Mouse (Mus musculus) embryonic facial prominence, embryonic 15.5 days (tissue): ENCODE data around the gene Rbm28. TPM values are rescaled to one million over a fixed set of nuclear protein-coding genes. Genes with fewer than 3 reads are reported as not detected.
A peak's percentile ranks its signal among the peaks of the same experiment; 100 is the strongest.

Source experiments
- ATAC-seq: fragments of 200-750 bp; cut with Nextera tagmentation; 2 replicates; pipeline ENCODE4 v1.8.0; 2017; ENCODE audit warnings: low read depth, moderate TSS enrichment; ENCODE audit not compliant: insufficient number of reproducible peaks, low FRiP score, low TSS enrichment
- H3K27ac ChIP-seq: fragments of 300-500 bp; sonication (generic); replicated peaks from 2 replicates; pipeline ENCODE4 v1.5.1; 2015; ENCODE audit warnings: mild to moderate bottlenecking, inconsistent platforms
- H3K27me3 ChIP-seq: fragments of 300-500 bp; sonication (generic); 2 replicates; pipeline ENCODE4 v1.6.1; 2015; ENCODE audit warnings: inconsistent platforms
- H3K36me3 ChIP-seq: fragments of 300-500 bp; sonication (generic); 2 replicates; pipeline ENCODE4 v1.6.1; 2015; ENCODE audit warnings: mild to moderate bottlenecking, inconsistent platforms
- H3K4me1 ChIP-seq: fragments of 300-500 bp; sonication (generic); 2 replicates; pipeline ENCODE4 v1.6.1; 2015; ENCODE audit warnings: inconsistent platforms
- H3K4me2 ChIP-seq: fragments of 300-500 bp; sonication (generic); replicated peaks from 2 replicates; pipeline ENCODE4 v1.6.1; 2015; ENCODE audit warnings: mild to moderate bottlenecking, inconsistent platforms
- H3K4me3 ChIP-seq: fragments of 300-500 bp; sonication (generic); replicated peaks from 2 replicates; pipeline ENCODE4 v1.5.1; 2015; ENCODE audit warnings: mild to moderate bottlenecking, inconsistent platforms
- H3K9ac ChIP-seq: fragments of 300-500 bp; sonication (generic); 2 replicates; pipeline ENCODE4 v1.6.1; 2015; ENCODE audit warnings: inconsistent platforms
- H3K9me3 ChIP-seq: fragments of 300-500 bp; sonication (generic); replicated peaks from 2 replicates; pipeline ENCODE4 v1.6.1; 2016; ENCODE audit warnings: inconsistent platforms
- WGBS: fragments of 180-500 bp; shearing (Covaris S2); methylation state at CpG from one replicate; pipeline ENCODE4 v1.1.7; 2015; 5-methylcytosine and 5-hydroxymethylcytosine counted together
- polyA plus RNA-seq: library from polyadenylated mRNA; unstranded; fragments of >200 nt; fragmentation: Nextera tagmentation; extraction: Ambion mirVana; gene quantifications from 2 replicates; pipeline ENCODE4 v1.2.1, GENCODE M21; 2015

Gene Rbm28
- polyA plus RNA-seq, 1 experiment from 2014 or later: 33.1 TPM

DNA sequence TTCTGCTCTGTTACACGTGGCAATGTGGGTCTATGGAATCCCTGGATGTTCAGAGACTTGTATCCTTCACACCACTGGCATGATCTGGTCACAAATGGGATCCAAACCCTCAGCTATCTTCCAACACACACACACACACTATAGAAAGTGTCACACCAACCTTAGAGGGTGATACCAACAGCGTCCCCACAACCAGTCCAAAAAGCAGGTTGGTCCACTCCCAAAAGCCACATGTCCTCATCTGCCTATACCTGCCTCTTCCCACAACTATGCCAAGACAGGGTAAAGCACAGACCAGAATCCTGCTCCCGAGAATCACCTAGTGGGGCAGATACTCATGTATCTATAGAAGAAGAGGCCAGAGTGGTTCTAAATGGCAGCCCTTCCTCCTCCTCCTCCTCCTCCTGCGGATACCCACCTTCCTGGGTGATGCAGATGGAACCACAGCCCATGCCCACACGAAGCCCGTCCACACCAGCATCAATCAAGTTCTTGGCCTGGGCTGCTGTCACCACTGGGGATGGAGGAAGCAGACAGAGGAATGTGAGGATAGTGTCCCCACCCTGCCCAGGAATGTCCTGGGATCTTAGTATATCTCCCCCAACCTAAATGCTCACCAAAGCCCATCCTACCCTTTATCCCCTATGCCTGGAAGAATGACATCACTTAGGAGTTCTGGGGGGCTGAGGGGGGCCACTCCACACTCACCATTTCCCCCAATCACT lies 39.2 kb upstream of the Rbm28 start:
- 84% methylated on average over 6 of the region's 6 CpGs for WGBS
- H3K4me2 ChIP-seq: no peak overlapping the region
- H3K4me1 ChIP-seq: peaks cover 6% of the 10 kb centered on the region
- H3K4me3 ChIP-seq: no peak overlapping the region
- peaks cover 53% of the 10 kb centered on the region for H3K36me3 ChIP-seq
- no peak for ATAC-seq
- H3K27me3 ChIP-seq: 0 out of 2 replicates have a peak, but pooled peaks cover 7% of the 10 kb centered on the region
- no peak overlapping the region for H3K9ac ChIP-seq
- no peaks in the 10 kb centered on the region for H3K9me3 ChIP-seq
- H3K27ac ChIP-seq: no peak overlapping the region

DNA sequence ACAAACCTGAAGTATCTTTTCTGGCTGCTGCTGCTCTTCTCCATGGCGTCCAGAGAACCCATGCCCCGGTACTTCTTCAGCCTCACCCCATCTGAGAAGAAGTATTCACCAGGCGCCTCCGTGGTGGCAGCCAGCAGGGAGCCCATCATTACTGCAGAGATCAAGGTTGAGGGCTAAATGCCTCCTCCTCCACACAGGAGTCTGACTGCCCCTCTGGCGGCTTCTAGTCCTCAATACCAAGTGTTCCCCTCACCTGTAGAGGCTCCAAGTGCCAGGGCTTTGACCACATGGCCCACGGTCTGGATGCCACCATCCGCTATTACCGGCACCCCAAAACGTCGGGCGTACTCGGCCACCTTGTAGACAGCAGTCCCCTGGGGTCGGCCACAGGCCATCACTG lies 38.3 kb upstream of the Rbm28 start:
- Histone ChIP-seq H3K9me3 (no peaks in the 10 kb centered on the region), H3K4me2 (no peak overlapping the region), H3K27me3 (0 out of 2 replicates have a peak, but pooled peaks cover 7% of the 10 kb centered on the region), H3K4me3 (no peak overlapping the region), H3K27ac (no peak overlapping the region), H3K4me1 (peaks cover 13% of the 10 kb centered on the region), H3K9ac (no peak overlapping the region), H3K36me3 (peaks cover 53% of the 10 kb centered on the region)
- no peak for ATAC-seq
- 89% methylated on average over 13 of the region's 13 CpGs for WGBS

DNA sequence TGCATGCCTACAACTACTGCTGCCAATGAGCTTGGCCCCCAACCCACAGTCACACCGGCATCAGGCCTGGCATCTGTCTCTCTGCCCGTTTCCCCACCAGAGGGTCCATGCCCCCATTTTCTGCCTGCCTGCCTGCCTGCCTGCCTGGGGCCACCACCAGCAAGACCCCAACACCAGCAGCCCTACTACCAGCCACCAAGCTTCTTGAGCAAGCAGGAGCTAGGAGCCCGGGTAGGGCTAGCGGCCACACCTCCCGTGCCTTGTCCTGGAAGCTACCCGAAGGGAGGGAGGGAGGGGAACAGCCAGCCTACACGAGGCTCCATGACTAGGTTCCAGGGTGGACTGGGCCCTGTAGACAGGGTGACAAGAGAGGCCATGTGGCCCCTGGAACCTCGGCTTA lies 37.2 kb upstream of the Rbm28 start:
- H3K27me3 ChIP-seq: 0 out of 2 replicates have a peak, but pooled peaks cover 11% of the 10 kb centered on the region
- no peaks in the 10 kb centered on the region for H3K9me3 ChIP-seq
- no peak overlapping the region for H3K4me2 ChIP-seq
- no peak overlapping the region for H3K27ac ChIP-seq
- 76% methylated on average over 7 of the region's 8 CpGs for WGBS
- no peak overlapping the region for H3K4me3 ChIP-seq
- no peak overlapping the region for H3K9ac ChIP-seq
- H3K4me1 ChIP-seq: peaks cover 13% of the 10 kb centered on the region
- peaks cover 52% of the 10 kb centered on the region for H3K36me3 ChIP-seq
- ATAC-seq: no peak

DNA sequence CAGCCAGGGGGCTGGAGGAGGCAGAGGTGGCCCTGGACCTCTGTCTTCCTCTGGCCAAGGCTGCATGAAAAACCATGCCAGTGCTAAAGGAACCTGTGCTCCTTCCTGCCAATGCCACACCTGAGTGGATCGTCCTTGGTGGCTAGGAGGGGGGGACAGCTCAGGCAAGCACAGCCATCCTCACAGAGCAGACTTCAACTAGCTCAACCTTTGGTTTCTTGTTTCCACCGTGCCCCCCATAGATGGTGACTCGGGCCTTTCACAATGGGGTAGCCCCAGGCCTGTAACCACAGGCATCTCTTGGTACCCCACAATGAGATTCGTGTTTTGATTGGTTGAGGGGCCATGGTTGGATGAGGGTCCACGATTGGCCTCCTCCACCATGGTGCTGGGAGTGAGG lies 36.5 kb upstream of the Rbm28 start:
- H3K9me3 ChIP-seq: no peaks in the 10 kb centered on the region
- H3K27ac ChIP-seq: no peak overlapping the region
- H3K4me1 ChIP-seq: peaks cover 13% of the 10 kb centered on the region
- peaks cover 46% of the 10 kb centered on the region for H3K36me3 ChIP-seq
- no peak overlapping the region for H3K4me2 ChIP-seq
- no peak overlapping the region for H3K9ac ChIP-seq
- 85% methylated on average over 5 of the region's 5 CpGs for WGBS
- no peak for ATAC-seq
- H3K4me3 ChIP-seq: no peak overlapping the region
- 0 out of 2 replicates have a peak, but pooled peaks cover 12% of the 10 kb centered on the region for H3K27me3 ChIP-seq

DNA sequence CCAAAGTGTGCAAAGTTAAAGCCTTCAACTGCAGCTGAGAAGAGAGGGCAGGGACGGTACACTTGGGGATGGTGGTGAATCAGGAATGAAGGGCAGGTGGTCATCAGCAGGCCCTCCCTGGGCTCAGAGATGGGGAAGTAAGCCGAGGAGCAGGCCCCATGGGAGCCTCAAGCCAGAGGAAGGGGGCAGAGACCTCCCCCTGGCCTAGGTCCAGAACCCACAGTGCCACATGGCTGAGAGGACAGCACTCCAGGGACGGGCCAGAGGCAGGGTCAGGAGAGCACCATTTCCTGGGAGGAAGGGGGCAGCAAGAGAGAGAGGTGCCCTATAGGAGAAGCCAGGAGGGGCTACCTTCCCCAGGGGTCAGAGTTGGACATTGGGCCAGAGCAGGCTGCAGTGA lies 35.7 kb upstream of the Rbm28 start:
- peaks cover 16% of the 10 kb centered on the region for H3K4me1 ChIP-seq
- no peaks in the 10 kb centered on the region for H3K9me3 ChIP-seq
- ATAC-seq: no peak
- 0 out of 2 replicates have a peak, but pooled peaks cover 12% of the 10 kb centered on the region for H3K27me3 ChIP-seq
- peaks cover 40% of the 10 kb centered on the region for H3K36me3 ChIP-seq
- no peak overlapping the region for H3K4me3 ChIP-seq
- no peak overlapping the region for H3K4me2 ChIP-seq
- H3K27ac ChIP-seq: no peak overlapping the region
- 58% methylated on average over 3 of the region's 3 CpGs for WGBS
- no peak overlapping the region for H3K9ac ChIP-seq

DNA sequence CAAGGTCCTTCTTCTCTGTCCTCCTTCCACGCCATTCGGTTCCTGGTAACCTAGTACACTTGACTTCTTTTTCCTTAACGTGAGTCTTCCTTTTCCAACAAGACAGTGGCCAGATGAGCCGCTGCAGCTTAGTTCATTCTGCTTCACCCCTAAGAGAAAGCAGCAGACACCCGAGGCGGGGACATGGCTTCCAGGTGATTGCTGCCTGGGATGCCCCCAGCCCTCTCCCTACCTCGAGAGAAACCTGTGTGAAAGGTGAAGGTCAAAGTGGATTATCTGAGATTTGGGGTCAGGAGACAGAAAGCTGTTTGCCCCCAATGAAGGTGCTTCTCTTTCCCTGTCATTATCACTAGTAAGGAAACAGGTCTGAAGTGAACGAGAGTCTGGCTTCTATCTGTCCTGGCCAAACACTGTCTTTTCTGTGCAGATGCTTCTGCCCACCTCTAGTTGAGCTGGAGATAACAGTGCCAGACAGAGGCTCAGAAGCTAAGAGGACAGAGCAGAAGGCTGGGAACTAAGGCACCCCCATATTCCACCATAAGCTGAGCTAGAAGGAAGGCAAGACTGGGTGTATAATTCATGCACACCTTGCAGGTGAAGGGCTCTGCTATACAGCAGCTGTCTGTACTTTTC lies 34.5 kb upstream of the Rbm28 start:
- no peak for ATAC-seq
- no peak overlapping the region for H3K27ac ChIP-seq
- peak overlapping the region; percentile 55 for H3K4me2 ChIP-seq
- 0 out of 2 replicates have a peak, but pooled peaks cover 12% of the 10 kb centered on the region for H3K27me3 ChIP-seq
- H3K9ac ChIP-seq: no peak overlapping the region
- peaks cover 32% of the 10 kb centered on the region for H3K36me3 ChIP-seq
- no peaks in the 10 kb centered on the region for H3K9me3 ChIP-seq
- peak overlapping the region; percentile 40 for H3K4me3 ChIP-seq
- peaks cover 12% of the 10 kb centered on the region for H3K4me1 ChIP-seq
- 39% methylated on average over 8 of the region's 8 CpGs for WGBS

DNA sequence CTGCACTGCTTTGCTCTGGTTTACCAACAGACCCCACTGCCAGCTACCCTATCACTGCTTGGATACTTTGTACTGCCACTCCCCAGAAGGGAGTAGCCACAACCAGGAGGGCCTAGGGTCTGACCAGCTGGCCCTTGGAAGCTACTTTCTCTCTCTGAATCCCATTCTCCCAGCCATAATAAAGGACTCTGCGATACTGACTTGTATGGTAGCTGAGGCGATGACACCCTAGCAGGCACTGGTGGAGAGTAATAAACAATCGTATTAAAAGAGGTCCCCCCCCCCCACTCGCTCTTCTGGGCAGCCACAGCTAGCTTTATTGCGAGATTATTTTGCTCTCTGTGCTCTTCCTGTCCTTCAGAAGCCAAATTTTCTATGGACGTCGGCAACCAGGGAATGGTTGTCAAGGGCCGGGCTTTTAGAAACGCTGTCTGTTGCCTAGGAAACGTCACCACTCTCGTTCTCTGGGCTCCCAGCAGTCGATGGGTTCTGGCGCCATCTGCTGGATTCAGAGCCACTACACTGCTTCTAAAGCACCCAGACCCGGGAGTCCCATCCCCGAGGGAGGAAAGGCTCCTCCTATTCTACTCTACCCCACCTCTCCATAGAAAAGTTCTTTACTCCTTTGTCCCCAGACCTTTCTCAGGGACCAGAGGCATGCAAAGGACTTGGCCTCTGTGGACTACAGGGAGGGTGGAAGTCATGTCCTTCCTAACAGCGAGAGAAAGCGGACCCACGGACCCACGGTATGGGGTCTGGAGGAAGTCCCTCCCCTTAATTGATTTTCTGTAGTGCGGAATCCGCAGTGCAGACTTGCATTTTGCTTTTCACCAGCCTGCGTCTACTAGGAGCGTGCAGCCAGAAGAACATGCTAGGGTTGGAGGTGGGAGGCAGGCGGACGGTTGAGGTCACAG lies 33.8 kb upstream of the Rbm28 start:
- peak; percentile 69 for ATAC-seq
- H3K9me3 ChIP-seq: no peaks in the 10 kb centered on the region
- H3K4me3 ChIP-seq: peak overlapping the region; percentile 40
- peaks cover 25% of the 10 kb centered on the region; the same call in 1 of the 2 replicates for H3K36me3 ChIP-seq
- H3K4me1 ChIP-seq: peaks cover 12% of the 10 kb centered on the region
- H3K9ac ChIP-seq: no peak overlapping the region
- H3K4me2 ChIP-seq: peak overlapping the region; percentile 55
- H3K27ac ChIP-seq: no peak overlapping the region
- H3K27me3 ChIP-seq: 0 out of 2 replicates have a peak, but pooled peaks cover 12% of the 10 kb centered on the region
- 14% methylated on average over 25 of the region's 25 CpGs for WGBS

DNA sequence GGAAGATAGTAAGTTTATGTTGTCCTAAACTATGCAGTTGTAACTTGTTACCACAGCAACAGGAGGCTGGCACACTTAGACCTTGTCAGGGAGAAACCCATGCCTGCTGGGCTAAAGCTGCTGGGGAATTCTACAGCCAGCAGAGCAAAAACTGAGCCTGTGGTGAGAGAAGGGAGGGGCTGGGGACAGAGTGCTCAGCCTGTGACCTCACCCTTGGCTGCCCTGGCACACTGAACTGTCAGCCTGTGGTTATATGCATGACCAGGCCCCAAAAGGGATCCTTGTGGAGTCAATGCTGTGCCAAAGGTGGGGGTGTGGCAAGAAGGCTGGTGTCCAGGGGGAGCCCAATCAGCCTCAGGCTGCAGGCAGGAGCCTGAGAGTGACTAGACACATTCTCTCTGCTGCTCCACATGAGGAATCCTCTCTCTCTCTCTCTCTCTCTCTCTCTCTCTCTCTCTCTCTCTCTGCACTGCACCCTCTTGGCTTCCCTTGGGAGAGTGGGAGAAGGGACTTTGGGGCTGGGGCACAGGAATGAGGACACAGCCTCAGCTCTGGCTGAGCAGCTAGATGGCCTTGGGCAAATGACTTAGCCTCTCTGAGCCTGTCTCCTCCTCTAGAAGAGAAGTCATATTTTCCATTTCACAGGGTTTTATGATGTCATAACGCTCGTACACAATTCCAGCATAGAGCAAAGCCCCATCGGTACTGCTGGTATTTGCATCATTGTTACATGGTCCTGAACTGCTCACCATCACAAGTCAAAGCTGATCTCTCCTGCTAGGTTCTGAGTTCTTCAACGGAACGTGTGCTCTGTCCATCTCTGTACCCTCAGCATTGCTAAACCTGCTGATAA lies 31.3 kb upstream of the Rbm28 start:
- Histone ChIP-seq H3K9ac (no peak overlapping the region), H3K36me3 (peaks cover 7% of the 10 kb centered on the region; the same call in 1 of the 2 replicates), H3K27me3 (0 out of 2 replicates have a peak, but pooled peaks cover 16% of the 10 kb centered on the region), H3K4me2 (no peak overlapping the region), H3K9me3 (no peaks in the 10 kb centered on the region), H3K27ac (no peak overlapping the region), H3K4me3 (no peak overlapping the region), H3K4me1 (peaks cover 12% of the 10 kb centered on the region)
- 77% methylated on average over 5 of the region's 5 CpGs for WGBS
- peak; percentile 58; the same call in 1 of the 2 replicates for ATAC-seq

DNA sequence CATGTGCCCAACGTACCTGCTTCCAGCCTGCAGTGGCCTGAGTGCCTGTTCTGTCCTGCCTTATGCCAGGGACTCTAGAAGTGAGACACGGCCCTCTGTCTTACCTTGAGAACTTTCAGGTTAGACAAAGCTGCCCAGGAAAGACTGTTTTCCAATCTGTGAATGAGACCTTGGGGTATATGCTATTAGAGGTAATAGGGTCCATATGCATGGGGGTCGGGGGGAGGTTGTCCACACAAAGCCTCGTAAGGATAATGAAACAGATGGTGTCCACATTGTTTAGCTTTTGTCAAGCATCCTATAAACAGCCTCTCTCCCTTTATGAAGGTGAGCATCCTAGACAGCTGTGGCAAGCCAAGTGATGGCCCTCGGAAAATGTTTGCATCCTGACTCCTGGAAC lies 30.3 kb upstream of the Rbm28 start:
- H3K4me3 ChIP-seq: no peak overlapping the region
- 0 out of 2 replicates have a peak, but pooled peaks cover 16% of the 10 kb centered on the region for H3K27me3 ChIP-seq
- no peak overlapping the region for H3K4me2 ChIP-seq
- H3K9ac ChIP-seq: no peak overlapping the region
- no peaks in the 10 kb centered on the region for H3K36me3 ChIP-seq
- peaks cover 12% of the 10 kb centered on the region for H3K4me1 ChIP-seq
- H3K27ac ChIP-seq: no peak overlapping the region
- WGBS: 50% methylated on average over 5 of the region's 5 CpGs
- no peaks in the 10 kb centered on the region for H3K9me3 ChIP-seq
- ATAC-seq: no peak

DNA sequence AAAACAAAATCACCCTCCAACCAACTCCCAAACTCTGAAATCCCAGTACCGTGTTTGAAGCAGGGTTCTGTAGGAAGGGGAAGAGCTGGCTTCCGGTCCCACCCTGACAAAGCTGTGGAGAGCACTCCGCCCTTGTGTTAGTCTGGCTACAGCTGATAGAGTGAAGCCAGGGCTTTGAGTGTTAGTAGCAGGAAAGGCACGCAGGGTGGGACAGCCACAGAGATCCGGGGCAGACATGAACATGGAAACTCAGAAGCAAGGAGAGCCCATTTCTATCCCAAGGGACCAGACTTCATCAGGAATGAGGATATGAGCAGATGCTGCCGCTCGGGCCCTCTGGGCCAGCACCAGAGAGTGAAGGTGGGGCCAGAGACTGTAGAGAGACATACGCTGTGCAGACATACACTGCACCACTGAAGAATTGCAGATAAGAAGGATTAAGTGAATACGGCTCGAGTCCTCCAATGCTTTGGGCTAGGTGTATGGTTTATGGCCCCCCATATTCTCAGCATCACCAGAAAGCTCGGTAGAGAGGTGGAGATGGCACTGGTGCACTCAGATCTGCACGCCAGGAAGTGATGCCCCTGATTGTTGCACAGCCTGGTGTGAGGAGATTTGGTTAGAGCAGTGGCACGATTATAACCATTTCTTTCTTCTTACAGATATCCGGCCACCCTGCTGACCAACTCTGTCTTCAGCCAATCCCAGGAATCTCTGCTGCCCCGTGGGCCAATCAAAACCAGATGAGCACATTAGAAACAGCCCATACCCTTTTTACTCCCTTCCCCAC lies 29.4 kb upstream of the Rbm28 start:
- 0 out of 2 replicates have a peak, but pooled peaks cover 9% of the 10 kb centered on the region for H3K27me3 ChIP-seq
- WGBS: 52% methylated on average over 15 of the region's 15 CpGs
- no peak for ATAC-seq

More for the DNA sequence above, 29.4 kb upstream of the Rbm28 start:
- no peak overlapping the region for H3K27ac ChIP-seq
- no peak overlapping the region for H3K4me3 ChIP-seq
- H3K36me3 ChIP-seq: no peaks in the 10 kb centered on the region
- no peaks in the 10 kb centered on the region for H3K9me3 ChIP-seq
- peaks cover 11% of the 10 kb centered on the region for H3K4me1 ChIP-seq
- H3K9ac ChIP-seq: no peak overlapping the region
- H3K4me2 ChIP-seq: no peak overlapping the region
